Comparison of ENCODE assay signal across 8 mouse cellular contexts in the genomic region with DNA sequence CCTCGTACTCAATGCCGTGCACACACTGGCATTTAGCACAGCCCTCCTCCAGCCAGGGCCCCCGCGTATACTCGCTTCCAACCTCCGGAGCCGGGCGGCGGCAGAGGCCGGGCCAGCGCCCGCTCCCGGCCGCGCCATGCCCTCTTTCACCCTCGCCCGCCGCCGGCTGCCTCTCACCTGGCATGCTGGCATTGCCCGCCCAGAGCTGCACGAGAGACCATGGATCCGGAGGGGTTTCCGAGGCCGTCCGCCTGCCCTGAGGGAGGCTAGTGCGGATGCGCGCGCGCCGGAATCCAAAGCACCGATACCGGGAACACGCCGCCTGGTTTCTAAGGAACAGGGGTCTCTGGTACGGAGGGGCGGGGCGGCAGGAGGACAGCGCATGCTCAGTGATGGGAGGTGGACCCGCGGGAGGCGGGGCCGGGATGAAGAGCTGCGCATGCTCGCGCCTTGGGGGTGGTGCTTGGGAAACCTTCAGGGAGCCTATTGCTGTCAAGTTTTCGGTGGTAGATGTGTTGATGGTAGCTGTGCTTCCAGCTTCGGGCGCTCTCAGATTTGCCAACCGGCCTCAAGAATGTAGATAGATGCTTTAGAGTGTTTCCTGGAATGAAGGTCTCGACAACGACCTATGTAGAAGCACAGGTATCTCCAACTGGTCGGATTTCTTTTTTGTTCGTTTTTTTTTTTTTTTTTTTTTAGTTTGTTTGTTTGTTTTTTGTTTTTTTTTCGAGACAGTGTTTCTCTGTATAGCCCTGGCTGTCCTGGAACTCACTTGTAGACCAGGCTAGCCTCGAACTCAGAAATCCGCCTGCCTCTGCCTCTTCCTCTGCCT. TPM values are rescaled to one million over a fixed set of nuclear protein-coding genes. Genes with fewer than 3 reads are reported as not detected.
DNase-seq lines count a peak whose midpoint lies in the region; ATAC-seq and TF ChIP-seq lines count a peak whose summit lies in the region.

A gene (minus strand): TSS at position 388 of the 832 bp plus-strand sequence.

- peak; percentile 97 for DNase-seq in G1E (ENCODE audit: low spot score)
- DNase-seq in cerebellum, adult 18-20 months = peak; percentile 97 to 98
- DNase-seq in heart, postnatal 4 days = peak; percentile 99
- peak; percentile 92 to 97 for DNase-seq in layer of hippocampus, adult 8-10 months (ENCODE audit: low spot score in 2 of 2)
- DNase-seq in ovary, adult 18-20 months (ENCODE audit: low spot score) = peak; percentile 95
- peak; percentile 96 for DNase-seq in thymus, postnatal 0 days (ENCODE audit: low spot score)

- no peaks in the 10 kb centered on the region for H3K9me3 ChIP-seq in G1E (replicated peaks)
- H3K9me3 ChIP-seq in forebrain, embryonic 16.5 days (ENCODE audit: control insufficient read depth, low read length) = no peaks in the 10 kb centered on the region
- H3K9me3 ChIP-seq in lung, embryonic 15.5 days = no peaks in the 10 kb centered on the region

- peak within 1 kb of the TSS; percentile 93 for H3K27ac ChIP-seq in forebrain, embryonic 16.5 days (ENCODE audit: low read length)
- peak within 1 kb of the TSS; percentile 81 for H3K27ac ChIP-seq in lung, embryonic 15.5 days

- peak; percentile 88 for ATAC-seq in G1E (ENCODE audit: extremely low read depth, insufficient number of reproducible peaks, low FRiP score, poor library complexity, severe bottlenecking)
- ATAC-seq in forebrain, embryonic 16.5 days = peak; percentile 99
- ATAC-seq in lung, embryonic 15.5 days (ENCODE audit: borderline replicate concordance, extremely low read depth, low FRiP score, low TSS enrichment) = peak; percentile 99

- 4% methylated on average over 57 of the region's 57 CpGs for WGBS in forebrain, embryonic 16.5 days
- 2% methylated on average over 57 of the region's 57 CpGs for WGBS in lung, embryonic 15.5 days

- peaks cover 17% of the 10 kb centered on the region for H3K4me1 ChIP-seq in G1E (ENCODE audit: insufficient read depth, low read depth, low read length)
- peaks cover 20% of the 10 kb centered on the region for H3K4me1 ChIP-seq in forebrain, embryonic 16.5 days (replicated peaks; ENCODE audit: control insufficient read depth, insufficient read depth, low read length)
- peaks cover 14% of the 10 kb centered on the region for H3K4me1 ChIP-seq in lung, embryonic 15.5 days

- no peaks in the 10 kb centered on the region for H3K36me3 ChIP-seq in G1E (replicated peaks)
- H3K36me3 ChIP-seq in forebrain, embryonic 16.5 days (ENCODE audit: control insufficient read depth, insufficient read depth) = no peaks in the 10 kb centered on the region
- H3K36me3 ChIP-seq in lung, embryonic 15.5 days = no peaks in the 10 kb centered on the region

- peak within 1 kb of the TSS; percentile 93 for H3K9ac ChIP-seq in forebrain, embryonic 16.5 days (replicated peaks; ENCODE audit: low read depth, low read length)
- H3K9ac ChIP-seq in lung, embryonic 15.5 days = peak within 1 kb of the TSS; percentile 84

- TF ChIP-seq CTCF in G1E (IDR thresholded peaks at IDR 0.05; ENCODE audit: low read depth, low read length) = no peak

- peak within 1 kb of the TSS; percentile 90 for H3K4me2 ChIP-seq in forebrain, embryonic 16.5 days (ENCODE audit: low read length)
- H3K4me2 ChIP-seq in lung, embryonic 15.5 days = peak within 1 kb of the TSS; percentile 76

- H3K27me3 ChIP-seq in G1E (ENCODE audit: insufficient read depth, low read length) = peaks cover 4% of the 10 kb centered on the region; the same call in 1 of the 2 replicates
- no peaks in the 10 kb centered on the region for H3K27me3 ChIP-seq in forebrain, embryonic 16.5 days (replicated peaks; ENCODE audit: control insufficient read depth, insufficient read depth, low read length)
- H3K27me3 ChIP-seq in lung, embryonic 15.5 days = no peaks in the 10 kb centered on the region

- H3K4me3 ChIP-seq in G1E (ENCODE audit: low read depth, low read length) = peak within 1 kb of the TSS; percentile 83
- H3K4me3 ChIP-seq in forebrain, embryonic 16.5 days (replicated peaks; ENCODE audit: low read length) = peak within 1 kb of the TSS; percentile 93
- peak within 1 kb of the TSS; percentile 99 for H3K4me3 ChIP-seq in lung, embryonic 15.5 days

RNA-seq across cellular contexts. Expression of the gene that starts here (rescaled TPM):
- 0.92 and 4.4 TPM in 2 replicates for total RNA-seq in G1E (2014; fragmentation: Nextera tagmentation)
- 1.8 and 4.9 TPM in 2 replicates for total RNA-seq in G1E (2017)
- polyA plus RNA-seq in G1E (2012) = 2.6 and 3.0 TPM in 2 replicates
- polyA plus RNA-seq in forebrain, embryonic 16.5 days (2015; fragmentation: Nextera tagmentation; extraction: Ambion mirVana) = 74.2 and 83.3 TPM in 2 replicates
- total RNA-seq in heart, postnatal 4 days (2021) = 1 to 10 TPM; 4.6 to 4.9 TPM
- 10 to 100 TPM; 17.8 to 21.3 (median 19.8) TPM for total RNA-seq in layer of hippocampus, adult 8-10 months (2022)
- polyA plus RNA-seq in lung, embryonic 15.5 days (2015; fragmentation: Nextera tagmentation; extraction: Ambion mirVana) = 22.5 and 23.5 TPM in 2 replicates
- 9.0 and 11.3 TPM in 2 replicates for polyA plus RNA-seq in thymus, postnatal 0 days (2015; fragmentation: Nextera tagmentation; extraction: Ambion mirVana)

Comparison
In these comparisons a context has a peak if more than half of its experiments do, and no peak if none do; other contexts are left out.
1. Peak in every context shown above with its lines: DNase-seq, ATAC-seq, H3K4me3 ChIP-seq and H3K27ac ChIP-seq.